Mouse (Mus musculus) stomach, embryonic 15.5 days (tissue): ENCODE data around the gene Vps33a. TPM values are rescaled to one million over a fixed set of nuclear protein-coding genes. Genes with fewer than 3 reads are reported as not detected.

Experiments used
- ATAC-seq: fragments of 200-750 bp; cut with Nextera tagmentation; 2 replicates; pipeline ENCODE4 v1.8.0; 2017; ENCODE audit warnings: low read depth, moderate number of reproducible peaks, moderate TSS enrichment; ENCODE audit not compliant: insufficient read depth, low FRiP score
- H3K27ac ChIP-seq: fragments of 300-500 bp; sonication (generic); 2 replicates; pipeline ENCODE4 v1.5.1; 2015; ENCODE audit warnings: mild to moderate bottlenecking, inconsistent platforms
- H3K27me3 ChIP-seq: fragments of 300-500 bp; sonication (generic); replicated peaks from 2 replicates; pipeline ENCODE4 v1.6.1; 2015; ENCODE audit warnings: inconsistent platforms
- H3K36me3 ChIP-seq: fragments of 300-500 bp; sonication (generic); 2 replicates; pipeline ENCODE4 v1.6.1; 2015; ENCODE audit warnings: inconsistent platforms
- H3K4me1 ChIP-seq: fragments of 300-500 bp; sonication (generic); 2 replicates; pipeline ENCODE4 v1.6.1; 2015; ENCODE audit warnings: inconsistent platforms
- H3K4me2 ChIP-seq: fragments of 300-500 bp; sonication (generic); 2 replicates; pipeline ENCODE4 v1.6.1; 2015; ENCODE audit warnings: mild to moderate bottlenecking, inconsistent platforms
- H3K4me3 ChIP-seq: fragments of 300-500 bp; sonication (generic); replicated peaks from 2 replicates; pipeline ENCODE4 v1.5.1; 2015; ENCODE audit warnings: inconsistent platforms
- H3K9ac ChIP-seq: fragments of 300-500 bp; sonication (generic); 2 replicates; pipeline ENCODE4 v1.6.1; 2015; ENCODE audit warnings: inconsistent platforms
- H3K9me3 ChIP-seq: fragments of 300-500 bp; sonication (generic); 2 replicates; pipeline ENCODE4 v1.6.1; 2016; ENCODE audit warnings: inconsistent platforms
- WGBS: fragments of 180-500 bp; shearing (Covaris S2); methylation state at CpG from one replicate; pipeline ENCODE4 v1.1.7; 2015; 5-methylcytosine and 5-hydroxymethylcytosine counted together
- microRNA-seq: library from miRNA; unstranded; fragments of <30 nt; microRNA quantifications from one replicate; pipeline ENCODE4, GENCODE M21; 2016
- polyA plus RNA-seq: library from polyadenylated mRNA; unstranded; fragments of >200 nt; fragmentation: Nextera tagmentation; extraction: Ambion mirVana; gene quantifications from 2 replicates; pipeline ENCODE4 v1.2.1, GENCODE M21; 2015

Vps33a gene
- polyA plus RNA-seq, 1 experiment from 2014 or later: 23.3 TPM

DNA sequence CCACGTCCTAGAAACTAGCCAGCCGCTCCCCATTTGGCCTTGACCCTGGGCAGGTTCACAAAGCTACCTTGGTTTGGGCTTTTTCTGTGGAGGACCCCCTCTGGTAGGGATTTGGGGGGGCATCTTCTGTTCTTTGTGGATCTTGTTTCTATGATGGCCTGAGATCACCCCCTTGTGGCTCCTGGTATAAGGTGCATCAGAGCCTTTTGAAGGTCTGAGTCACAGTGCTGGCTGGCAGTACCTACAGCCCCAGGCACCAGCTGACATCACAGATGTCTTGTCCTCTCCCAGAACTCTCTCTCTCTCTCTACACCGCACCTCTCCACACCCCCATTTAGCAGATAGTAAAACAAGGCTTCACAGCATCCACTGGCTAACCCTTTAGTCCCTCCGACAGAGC is 73.1 kb downstream of the Vps33a start:
- H3K4me3 ChIP-seq: no peak overlapping the region
- no peak overlapping the region for H3K9ac ChIP-seq
- H3K9me3 ChIP-seq: no peaks in the 10 kb centered on the region
- no peak overlapping the region for H3K4me2 ChIP-seq
- 43% methylated on average over 4 of the region's 4 CpGs for WGBS
- ATAC-seq: no peak
- peaks cover 10% of the 10 kb centered on the region; the same call in 1 of the 2 replicates for H3K4me1 ChIP-seq
- no peaks in the 10 kb centered on the region for H3K36me3 ChIP-seq
- no peaks in the 10 kb centered on the region for H3K27me3 ChIP-seq
- H3K27ac ChIP-seq: no peak overlapping the region

DNA sequence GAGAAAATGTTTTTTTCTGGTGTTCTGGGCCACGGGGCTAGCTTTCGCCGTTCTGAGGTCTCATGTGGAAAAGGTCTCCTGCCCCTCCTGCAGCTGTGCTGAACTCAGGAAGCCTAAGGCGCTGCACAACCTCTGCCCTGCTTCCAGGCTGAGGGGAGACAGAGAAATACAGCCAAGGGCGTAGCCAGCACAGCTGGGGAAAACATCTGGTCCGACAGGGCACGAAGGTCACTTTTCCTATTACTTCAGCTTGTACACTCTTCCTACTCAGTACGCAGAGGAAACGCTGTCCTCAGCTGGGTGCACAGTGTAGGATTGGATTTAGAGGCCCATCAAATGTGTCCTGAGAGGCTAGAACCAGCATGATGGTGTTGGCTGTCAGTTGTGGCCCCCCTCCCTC is 82.9 kb downstream of the Vps33a start:
- H3K9me3 ChIP-seq: no peaks in the 10 kb centered on the region
- no peak overlapping the region for H3K4me2 ChIP-seq
- 50% methylated on average over 9 of the region's 9 CpGs for WGBS
- no peak for ATAC-seq
- no peaks in the 10 kb centered on the region for H3K27me3 ChIP-seq
- no peaks in the 10 kb centered on the region for H3K36me3 ChIP-seq
- H3K4me3 ChIP-seq: no peak overlapping the region
- H3K4me1 ChIP-seq: peaks cover 5% of the 10 kb centered on the region; the same call in 1 of the 2 replicates
- no peak overlapping the region for H3K9ac ChIP-seq
- H3K27ac ChIP-seq: no peak overlapping the region

DNA sequence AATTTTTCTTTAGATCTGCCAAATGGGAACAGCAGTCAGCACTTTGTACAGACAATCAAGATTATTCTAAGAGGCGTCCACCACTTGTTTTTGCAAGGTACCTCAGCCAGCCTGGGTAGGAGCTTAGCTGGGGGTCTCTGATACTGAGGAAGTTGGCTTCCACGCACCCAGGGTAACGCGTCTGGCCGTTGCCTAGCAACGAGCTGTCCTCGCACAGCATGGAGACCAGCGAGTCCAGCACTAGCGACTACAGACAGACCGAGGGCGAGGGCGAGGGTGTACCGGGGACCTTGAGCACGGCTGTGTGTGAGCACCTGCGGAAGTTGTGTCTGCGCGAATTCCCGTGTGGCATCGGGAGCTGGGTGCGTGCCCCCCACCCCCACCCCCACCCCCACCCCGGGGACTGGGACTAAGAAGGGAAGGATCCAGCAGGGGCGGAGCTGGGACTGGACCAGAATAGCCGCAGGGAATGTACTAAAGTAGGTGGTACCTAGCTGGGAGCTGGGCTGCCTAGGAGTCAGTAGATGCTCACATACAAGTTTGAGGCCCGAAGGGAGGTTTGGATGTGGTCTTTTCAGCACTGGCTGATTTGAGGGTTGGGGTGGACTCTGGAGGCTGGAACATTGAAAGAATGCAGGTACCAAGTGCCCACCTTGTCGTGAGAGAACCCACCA is 83.6 kb downstream of the Vps33a start, which contains the start of the genes Lrrc43 and Il31:
TSS of gene Lrrc43 (plus strand) at position 194 of the 674 bp plus-strand sequence.
TSS of gene Il31 (minus strand) at position 378 of the 674 bp plus-strand sequence.
- no peaks in the 10 kb centered on the region for H3K36me3 ChIP-seq
- ATAC-seq: no peak
- H3K9ac ChIP-seq: no peak within 1 kb of the TSS
- no peaks in the 10 kb centered on the region for H3K9me3 ChIP-seq
- H3K4me3 ChIP-seq: peak within 1 kb of the TSS; percentile 13; the same call in 1 of the 2 replicates
- H3K27me3 ChIP-seq: no peaks in the 10 kb centered on the region
- peaks cover 5% of the 10 kb centered on the region; the same call in 1 of the 2 replicates for H3K4me1 ChIP-seq
- H3K4me2 ChIP-seq: peak within 1 kb of the TSS; percentile 40
- 7% methylated on average over 25 of the region's 25 CpGs for WGBS
- H3K27ac ChIP-seq: no peak within 1 kb of the TSS

DNA sequence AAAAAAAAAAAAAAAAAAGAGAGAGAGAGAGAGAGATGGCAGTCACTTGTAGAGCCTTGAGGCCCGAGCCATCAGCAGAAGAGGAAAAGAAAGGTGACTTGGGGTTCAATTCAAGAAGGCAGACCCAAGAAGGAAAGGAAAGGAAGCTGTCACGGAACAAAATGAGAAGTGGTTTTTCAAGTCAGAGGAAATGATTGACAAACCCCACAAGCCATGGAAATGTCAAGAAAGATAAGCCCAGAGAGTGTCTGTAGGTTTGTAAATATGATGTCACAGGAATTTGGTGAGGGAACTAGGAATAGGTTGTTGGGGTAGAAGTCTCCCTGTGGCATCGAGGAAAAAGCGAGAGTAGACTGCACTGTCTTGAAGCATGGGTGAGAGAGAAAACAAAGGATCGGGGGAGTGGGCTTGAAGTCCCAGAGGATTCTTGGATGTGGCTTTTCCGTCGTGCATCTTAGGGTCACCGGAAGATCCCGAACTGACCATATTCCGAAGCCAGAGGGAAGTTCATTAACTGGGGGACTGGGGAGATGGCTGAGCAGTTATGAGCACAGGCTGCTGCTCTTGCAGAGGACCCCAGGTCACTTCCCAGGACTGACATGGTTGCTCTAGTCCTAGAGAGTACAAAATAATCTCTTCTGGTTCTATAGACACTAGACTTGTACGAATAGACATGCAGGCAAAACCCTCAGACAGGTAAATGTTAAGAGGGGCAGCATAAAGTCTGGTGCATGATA is 85.0 kb downstream of the Vps33a start:
- no peak for ATAC-seq
- no peaks in the 10 kb centered on the region for H3K27me3 ChIP-seq
- no peak overlapping the region for H3K4me2 ChIP-seq
- no peaks in the 10 kb centered on the region for H3K36me3 ChIP-seq
- no peak overlapping the region for H3K9ac ChIP-seq
- H3K27ac ChIP-seq: no peak overlapping the region
- H3K4me1 ChIP-seq: peaks cover 5% of the 10 kb centered on the region; the same call in 1 of the 2 replicates
- no peak overlapping the region for H3K4me3 ChIP-seq
- 80% methylated on average over 11 of the region's 11 CpGs for WGBS
- H3K9me3 ChIP-seq: no peaks in the 10 kb centered on the region

Small RNA genes lying within 50 kb of the gene (microRNA-seq; reads per million reads assigned to microRNA genes)
- gene Mir7647: 0.97 reads per million

Other genes with a start within 250 kb of the Vps33a start
- gene Bcl7a, start 229.2 kb downstream of the Vps33a start, polyA plus RNA-seq: 19.9 and 21.0 TPM in 2 replicates
- 19.1 and 24.4 TPM in 2 replicates for gene Mlxip, start 178.2 kb downstream of the Vps33a start, polyA plus RNA-seq
- 0.06 TPM in 1 of 2 replicates, not detected in the other for gene Lrrc43, start 83.7 kb downstream of the Vps33a start, polyA plus RNA-seq
- gene Il31, start 83.5 kb downstream of the Vps33a start, polyA plus RNA-seq: not detected in 2 replicates
- 0.45 and 0.51 TPM in 2 replicates for gene B3gnt4, start 62.6 kb downstream of the Vps33a start, polyA plus RNA-seq
- 100 and 103 TPM in 2 replicates for gene Diablo, start 48.9 kb downstream of the Vps33a start, polyA plus RNA-seq
- gene Gm49027, start 47.5 kb downstream of the Vps33a start, polyA plus RNA-seq: 7.5 and 8.2 TPM in 2 replicates
- gene Clip1, start 111.6 kb upstream of the Vps33a start, polyA plus RNA-seq: 41.3 and 41.4 TPM in 2 replicates
- 65.8 and 73.7 TPM in 2 replicates for gene Zcchc8, start 148.1 kb upstream of the Vps33a start, polyA plus RNA-seq
- gene Rsrc2, start 176.4 kb upstream of the Vps33a start, polyA plus RNA-seq: 111 and 117 TPM in 2 replicates
- gene Kntc1, start 176.7 kb upstream of the Vps33a start, polyA plus RNA-seq: 22.7 and 24.9 TPM in 2 replicates